Mouse (Mus musculus) erythroblast, adult 5-6 weeks (primary cell): ENCODE results near the gene Rcan2. TPM values are rescaled to one million over a fixed set of nuclear protein-coding genes. Genes with fewer than 3 reads are reported as not detected.

Experiments used
- ATAC-seq: replicated peaks from 2 replicates; pipeline ENCODE4 v1.8.0; 2016; ENCODE audit warnings: moderate number of reproducible peaks, mild to moderate bottlenecking, moderate TSS enrichment, inconsistent platforms; ENCODE audit not compliant: poor library complexity, low FRiP score, severe bottlenecking
- total RNA-seq, 2 experiments: library from RNA; stranded (forward) in 1 of 2; stranded (reverse) in 1 of 2; fragments of 150-400 nt in 1 of 2; fragments of 200-764, 138-1000 nt in 1 of 2; gene quantifications; 2 replicates each; pipeline versions ENCODE4 v1.2.3 to v1.2.4; 2015 to 2017; ENCODE audit warnings: low replicate concordance in 2 of 2

The Rcan2 gene
- total RNA-seq, 2 experiments from 2014 or later = not detected

DNA sequence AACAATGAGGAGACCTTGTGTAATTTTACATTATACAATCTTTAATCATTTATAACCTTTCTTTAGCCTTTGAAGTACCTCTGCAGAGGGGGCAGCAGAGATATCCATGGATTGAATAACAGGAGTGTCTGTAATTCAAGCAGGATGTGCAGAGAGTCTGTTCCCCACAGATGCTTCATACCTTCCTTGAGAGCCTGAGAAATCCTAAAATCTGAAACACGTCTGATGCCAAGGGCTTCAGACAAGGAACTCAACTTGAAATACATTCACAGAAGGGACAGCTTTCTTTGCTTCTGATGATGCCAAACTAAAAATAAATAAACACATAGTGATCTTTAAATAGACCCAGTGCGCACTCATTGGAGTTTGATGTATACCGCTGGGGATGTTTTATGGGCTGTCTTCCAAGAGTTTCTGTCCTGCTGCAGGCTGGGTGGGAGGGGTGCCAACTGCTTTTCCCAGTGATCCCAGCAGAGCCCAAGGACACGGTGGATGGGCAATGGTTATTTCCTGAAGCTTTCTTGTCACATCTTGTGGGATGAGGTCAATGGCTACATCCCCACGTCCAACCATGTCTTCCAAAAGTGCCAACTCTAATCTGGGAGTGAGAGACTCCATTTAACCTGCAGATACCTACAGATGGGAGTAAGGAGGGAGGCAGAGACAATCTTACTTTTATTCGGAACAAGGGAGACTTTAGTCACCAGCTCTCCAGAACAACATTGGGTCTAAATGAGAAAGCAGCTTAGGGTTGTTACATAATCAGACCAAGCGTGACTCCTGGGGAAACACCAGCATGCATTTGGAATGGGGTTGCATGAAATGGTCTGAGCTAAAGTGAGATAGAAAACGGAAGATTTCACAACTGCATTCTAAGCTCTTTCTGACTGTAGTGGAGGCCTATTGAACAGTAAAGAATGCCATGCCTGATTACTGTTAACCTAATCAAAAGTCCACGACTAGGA, 102.9 kb downstream of the Rcan2 start:
- no peak for ATAC-seq

DNA sequence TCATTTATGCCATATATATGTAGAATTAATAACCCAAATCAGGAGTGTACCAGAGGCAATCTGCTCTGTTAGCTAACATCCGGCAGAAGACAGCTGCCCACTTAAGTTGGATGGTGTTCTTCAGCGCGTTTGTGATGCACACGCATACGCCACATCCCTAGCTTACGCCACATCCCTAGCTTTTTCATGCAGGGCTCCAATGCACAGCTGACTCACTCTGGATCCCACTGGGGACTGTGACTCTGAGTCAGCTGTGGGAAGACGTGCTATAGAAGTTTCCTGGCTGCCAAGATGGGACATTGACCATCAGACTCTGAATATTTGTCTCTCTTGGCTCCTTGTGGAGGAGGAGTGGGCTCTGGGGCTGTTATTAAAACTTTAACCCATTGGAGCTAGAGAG, 103.7 kb downstream of the Rcan2 start:
- no peak for ATAC-seq

DNA sequence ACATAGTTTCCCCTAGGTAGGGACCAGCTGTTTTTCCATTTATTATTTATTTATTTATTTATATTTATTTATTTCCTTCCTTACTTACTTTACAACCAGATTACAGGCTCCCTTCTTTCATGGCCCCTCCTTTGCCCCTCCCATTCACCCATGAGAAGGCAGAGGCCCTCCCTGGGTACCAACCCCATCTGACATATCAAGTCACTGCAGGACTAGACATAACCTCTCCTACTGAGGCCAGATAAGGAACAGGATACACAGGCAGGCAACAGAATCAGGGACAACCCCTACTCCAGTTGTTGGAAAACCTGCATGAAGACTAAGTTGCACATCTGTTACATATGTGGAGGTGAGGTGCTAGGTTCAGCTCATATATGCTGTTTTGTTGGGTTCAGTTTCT, 105.6 kb downstream of the Rcan2 start:
- ATAC-seq = no peak

DNA sequence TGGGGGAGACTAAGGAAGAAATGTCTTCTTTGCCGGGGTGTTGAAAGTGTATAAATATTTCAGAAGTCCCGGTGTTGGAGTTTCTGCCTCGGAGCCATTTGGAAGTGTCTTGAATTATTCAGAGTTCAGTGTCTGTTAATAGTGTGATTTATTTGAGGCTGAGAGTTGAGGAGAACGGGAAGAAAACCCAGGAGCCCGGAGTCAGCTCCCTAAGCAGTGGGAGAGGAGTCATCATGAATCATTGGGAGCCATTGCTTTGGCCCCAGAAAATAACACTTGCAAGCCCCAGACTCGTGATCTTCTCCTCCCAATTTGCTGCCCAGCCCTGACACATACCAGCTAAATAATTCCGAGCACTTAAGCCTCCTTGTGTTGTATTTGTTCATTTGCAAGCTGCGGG, 115.0 kb downstream of the Rcan2 start:
- ATAC-seq = no peak

DNA sequence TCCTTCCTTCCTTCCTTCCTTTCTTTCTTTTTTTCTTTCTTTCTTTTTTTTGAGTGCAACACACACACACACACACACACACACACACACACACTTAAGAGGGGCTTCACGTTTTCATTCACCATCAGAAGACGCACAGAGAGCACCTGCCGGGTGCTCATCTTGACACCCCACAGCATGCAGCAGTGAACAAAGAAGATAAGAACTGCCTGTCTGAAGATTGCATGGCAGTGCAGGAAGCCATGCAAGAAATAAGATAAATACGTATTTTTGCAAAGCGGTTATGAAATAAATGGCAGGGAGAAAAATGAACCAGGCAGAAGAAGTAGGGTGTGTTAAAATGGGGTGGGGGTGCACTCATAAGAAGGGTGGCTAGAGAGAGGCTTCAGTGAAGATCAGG, 116.0 kb downstream of the Rcan2 start:
- no peak for ATAC-seq

DNA sequence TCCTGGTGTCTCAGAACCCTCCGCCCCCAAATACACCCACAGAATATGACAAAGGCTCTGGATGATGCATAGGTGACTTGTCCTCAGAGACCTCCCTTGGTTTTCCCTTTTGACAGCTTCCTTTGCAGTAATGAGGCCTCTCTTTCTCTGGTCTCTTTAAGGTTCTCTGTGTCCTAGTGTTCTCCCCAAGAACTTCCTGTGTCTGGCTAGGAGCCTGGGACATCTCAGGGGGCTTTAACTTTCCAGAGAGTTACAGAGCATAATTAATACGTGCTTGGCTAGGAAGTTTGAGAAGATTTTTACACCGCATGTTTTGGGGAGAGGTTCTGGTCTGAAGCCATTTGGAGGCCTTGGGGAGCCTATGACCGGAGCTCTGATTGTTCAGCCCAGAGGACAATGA, 128.7 kb downstream of the Rcan2 start:
- ATAC-seq = no peak

DNA sequence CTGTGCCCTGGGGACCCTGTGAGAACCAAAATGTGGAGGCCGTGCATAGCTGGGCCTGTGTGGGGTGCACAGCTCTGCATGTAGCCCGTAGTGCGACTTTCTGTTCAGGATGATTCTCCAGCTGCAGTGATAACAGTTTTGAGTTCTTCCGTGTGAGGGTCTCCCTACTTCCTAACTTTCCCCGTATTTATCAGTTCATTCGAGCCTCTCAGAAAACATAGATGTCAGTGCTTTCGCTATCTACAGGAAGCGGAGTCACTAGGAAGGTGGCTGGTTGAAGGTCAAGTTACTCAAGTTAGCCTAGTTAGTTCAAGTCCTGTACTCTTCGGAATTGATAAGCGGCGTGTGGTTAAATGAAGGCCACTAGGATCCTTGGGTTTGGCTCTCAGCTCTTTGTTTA, 130.6 kb downstream of the Rcan2 start:
- no peak for ATAC-seq

DNA sequence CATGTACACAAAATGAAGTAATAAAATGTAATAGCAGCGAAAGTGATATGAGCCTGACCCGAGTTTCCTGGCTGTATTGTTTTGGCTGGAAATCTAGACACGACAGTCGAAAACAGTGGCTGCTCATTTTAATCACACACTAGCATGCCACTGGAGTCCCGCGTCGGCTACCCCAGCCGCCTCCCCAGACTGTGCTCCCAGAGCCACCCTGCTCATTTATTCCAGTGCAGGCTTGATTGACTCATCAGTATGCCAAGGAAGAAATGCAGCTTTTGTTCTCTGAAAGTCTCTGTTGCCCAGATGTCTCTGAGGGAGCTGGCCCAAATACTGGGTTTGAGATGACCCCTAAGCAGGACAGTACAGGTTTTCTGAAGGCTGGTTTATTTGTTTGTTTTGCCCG, 132.9 kb downstream of the Rcan2 start:
- no peak for ATAC-seq

DNA sequence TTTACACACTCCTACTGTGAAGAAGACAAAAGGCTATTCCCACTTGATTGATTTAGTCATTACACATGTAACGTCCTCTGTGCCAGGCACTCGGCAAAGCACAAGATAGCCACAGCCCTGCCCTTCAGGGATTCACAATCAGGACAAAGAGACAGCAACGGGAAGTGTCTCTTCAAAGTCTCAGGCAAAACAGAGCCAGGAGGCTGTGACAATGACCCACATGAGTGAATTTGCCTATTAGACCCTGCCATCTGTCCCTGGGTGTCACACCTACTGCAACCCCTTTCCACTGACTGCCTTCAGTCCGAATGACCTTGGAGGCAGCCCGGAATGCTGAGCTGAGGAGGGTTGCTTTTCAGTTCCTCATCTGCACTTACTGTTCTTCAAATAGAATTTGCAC, 151.1 kb downstream of the Rcan2 start:
- ATAC-seq = no peak

DNA sequence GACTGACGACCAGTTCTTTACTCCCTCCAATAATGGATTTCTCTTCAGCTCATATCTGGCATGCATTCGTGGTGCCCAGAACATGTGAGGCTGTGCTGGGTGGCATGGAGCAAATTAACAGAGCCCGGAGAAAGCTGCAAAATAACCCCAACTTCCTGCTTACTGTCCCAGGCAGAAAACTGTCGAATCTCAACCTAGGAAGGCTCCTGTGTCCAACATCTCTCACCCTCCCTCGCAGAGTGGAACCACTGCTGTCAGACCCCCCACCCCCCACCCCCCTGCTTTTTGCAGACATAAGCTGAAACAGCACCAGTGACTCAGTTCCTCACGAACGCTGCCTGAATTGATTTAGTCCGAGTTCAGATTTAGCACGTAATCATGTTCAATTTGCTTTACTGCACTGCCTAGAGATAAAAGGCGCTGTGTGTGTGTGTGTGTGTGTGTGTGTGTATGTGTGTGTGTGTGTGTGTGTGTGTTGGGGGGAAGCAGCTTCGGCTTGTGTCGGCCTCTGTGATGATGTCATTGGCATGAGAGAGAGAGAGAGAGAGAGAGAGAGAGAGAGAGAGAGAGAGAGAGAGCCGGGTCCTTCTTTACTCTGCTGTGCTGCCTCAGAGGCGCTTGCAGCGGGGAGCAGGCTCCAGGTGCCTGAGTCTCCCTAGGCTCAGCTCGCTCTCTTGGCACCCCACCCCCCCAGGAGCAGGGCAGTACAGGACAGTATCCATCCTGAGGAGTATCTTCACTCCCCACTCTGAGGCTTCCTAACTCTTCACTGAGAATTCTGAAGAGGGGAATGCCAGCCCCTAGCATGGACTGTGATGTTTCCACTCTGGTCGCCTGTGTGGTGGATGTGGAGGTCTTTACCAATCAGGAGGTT, 151.7 kb downstream of the Rcan2 start:
- ATAC-seq = no peak

DNA sequence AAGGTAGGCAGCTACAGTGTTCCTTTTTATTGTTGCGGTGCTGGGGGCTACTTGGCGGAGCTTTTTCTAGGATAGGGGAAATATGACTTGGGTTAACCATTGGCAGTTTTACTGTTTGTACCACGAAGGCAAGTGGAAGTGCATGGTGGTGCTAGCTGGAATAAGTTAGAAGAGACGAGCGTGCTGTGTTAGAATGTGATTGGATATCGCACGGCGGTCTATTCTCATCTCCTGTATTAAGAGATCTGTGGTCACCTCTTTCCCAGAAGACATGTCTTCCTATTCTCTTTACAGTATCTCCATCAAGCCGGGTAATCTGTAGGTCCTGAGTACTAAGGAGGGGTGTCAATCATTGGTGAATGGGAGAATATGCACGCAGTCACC, 152.4 kb downstream of the Rcan2 start:
- ATAC-seq = no peak

DNA sequence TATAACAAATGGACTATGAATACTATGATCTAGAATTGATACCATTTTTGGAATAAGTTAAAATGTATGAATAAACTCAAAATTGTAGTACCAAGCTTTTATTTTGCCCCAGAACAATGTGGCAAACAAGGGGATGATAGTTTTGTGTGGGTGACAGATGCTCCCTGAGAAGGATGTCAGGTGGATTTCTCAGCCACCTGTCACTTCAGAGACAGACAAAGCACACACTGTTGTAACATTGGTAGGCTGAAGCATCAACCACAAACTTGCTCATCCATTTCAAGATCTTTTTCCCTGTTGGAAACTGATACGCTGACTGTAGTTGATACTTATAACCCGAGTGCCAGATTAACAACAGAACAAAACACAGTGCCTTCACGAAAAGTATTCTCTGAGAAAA, 158.6 kb downstream of the Rcan2 start:
- no peak for ATAC-seq

DNA sequence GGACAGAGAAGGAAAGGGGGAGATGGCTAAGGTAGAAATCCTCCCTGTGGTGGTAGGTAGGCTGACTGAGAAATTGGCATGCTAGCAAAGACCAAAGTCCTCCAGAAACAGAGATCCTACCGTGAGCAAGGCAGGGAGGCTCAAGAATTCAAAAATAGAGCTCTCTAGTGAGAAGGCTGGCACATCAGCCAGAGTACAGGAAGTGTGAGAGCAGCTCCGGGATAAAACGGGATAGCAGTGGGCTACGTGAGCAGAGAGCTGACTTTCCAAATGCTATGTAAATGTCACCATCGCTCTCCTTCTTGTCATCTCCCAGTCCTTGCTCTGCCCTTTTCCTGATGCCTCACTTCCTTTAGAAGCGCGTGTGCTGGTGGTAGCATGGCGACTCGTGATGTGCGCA, 168.8 kb downstream of the Rcan2 start:
- no peak for ATAC-seq

DNA sequence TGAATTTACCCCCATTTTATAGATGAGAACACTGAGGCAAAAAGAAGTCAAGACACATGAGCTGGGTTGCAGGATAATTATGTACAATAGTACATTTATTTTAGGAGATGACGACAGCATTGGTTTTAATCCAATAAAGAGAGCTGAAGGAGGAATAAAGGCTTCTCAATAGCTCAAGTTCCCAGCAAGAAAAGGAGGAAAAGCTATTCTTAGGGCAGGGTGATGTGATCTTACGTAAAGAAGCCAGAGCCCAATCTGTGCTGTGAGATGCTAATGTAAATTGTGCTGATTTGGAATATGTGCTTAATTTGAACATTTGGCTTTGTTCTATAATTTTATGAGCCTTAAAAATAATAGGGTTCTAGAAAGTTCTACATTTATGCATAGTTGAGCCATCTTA, 176.4 kb downstream of the Rcan2 start:
- ATAC-seq = no peak

DNA sequence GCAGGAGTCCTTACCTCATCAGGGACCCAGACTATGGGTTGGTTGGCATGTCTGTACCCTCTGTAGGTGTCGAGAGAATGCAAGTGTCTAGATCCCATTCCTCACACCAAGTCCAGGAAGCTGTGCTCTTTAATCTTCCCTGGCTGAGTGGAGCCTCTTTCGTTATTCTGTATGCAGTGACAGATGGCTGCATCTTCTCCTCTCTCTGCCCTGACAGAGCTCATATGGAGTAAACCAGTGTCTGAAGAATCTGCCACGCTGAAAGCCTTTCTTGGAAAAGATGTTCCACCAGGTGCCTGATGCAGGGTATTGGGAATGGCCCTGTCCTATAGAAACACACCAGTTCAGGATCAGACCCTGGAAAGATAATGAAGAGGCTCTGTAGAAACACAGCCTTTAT, 178.8 kb downstream of the Rcan2 start:
- no peak for ATAC-seq

DNA sequence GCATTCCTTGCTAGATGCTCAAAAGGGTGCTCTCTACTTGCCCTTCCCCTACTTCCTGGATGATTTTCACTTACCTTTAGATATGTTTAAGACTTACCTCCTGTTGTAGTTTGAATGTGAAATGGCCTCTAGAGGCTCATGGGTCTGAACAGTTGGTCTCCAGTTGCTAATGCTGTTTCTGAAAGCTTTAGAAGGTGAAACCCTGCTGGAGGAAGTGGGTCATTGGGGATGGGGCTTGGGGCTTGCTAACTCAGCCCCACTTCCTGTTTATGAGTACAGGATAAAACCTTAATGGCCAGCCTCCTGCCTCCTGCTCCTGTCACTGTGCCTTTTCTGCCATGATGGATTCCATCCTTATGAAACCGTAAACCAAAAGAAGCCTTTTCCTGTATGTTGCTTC, 181.4 kb downstream of the Rcan2 start:
- no peak for ATAC-seq

DNA sequence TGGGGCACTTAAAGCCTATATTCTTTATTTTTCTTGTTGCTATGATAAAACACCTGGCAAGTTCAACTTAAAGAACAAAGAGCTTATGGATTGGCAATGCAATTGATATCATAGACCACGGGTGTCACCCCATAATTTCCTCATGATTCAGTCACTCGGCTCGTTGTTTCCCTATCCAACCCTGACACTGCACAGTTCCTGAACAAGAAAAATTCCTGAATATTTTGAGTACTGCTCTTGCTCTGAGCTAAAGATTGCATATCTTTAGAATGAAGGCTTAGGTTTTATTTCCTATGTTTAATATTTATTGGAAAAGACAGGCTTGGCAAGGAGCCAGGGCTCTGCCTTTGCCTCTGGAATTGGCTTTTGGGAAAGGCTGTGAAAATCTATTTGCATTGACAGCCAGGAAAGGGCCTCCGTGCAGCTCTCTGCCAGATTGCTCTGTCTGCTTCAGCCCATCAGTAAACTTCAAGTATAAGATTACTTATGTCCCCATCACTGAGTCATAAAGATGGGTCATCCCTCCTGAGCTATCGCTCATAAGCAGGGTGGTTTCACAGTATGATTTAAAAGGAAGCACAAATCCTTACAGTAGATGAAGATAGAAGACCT, 188.3 kb downstream of the Rcan2 start:
- no peak for ATAC-seq

DNA sequence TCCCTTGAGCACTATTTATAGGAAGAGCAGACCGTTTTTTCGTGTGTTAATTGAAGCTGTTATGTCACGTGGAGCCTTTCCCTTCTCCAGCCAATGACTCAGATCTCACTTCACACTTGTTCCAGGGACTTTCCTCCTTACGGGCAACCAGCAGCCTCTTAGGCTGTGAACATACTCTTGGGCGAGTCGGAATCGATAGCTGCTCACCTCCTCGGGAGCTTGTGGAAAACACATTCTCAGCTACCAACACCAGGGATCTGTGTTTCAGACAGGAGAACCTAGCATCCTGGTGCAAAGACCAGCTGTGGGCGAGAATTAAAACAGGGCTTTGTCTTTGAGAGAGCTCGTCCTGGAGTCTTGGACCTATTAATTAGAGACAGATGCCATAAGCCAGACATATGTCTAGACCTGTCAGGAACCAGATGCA, 189.8 kb downstream of the Rcan2 start:
- ATAC-seq = no peak

DNA sequence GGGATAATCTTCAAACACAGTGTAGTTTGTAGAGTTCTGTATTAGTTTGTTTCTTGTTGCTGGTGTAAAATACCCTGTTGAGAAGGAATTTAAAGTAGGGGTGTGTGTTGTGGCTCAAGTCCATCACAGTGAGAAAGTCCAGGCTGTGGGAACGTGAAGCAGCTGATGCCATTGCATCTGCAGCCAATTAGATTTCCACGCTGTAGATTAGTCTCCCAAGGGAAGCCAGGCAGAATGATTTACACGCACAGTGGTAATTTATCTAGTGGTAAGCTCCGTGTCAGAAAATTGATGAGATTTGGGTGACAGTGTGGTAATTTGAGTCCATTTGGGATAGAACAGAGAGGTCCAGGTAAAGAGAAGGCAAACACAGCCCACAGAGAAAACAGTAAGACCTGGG, 192.9 kb downstream of the Rcan2 start:
- ATAC-seq = no peak

DNA sequence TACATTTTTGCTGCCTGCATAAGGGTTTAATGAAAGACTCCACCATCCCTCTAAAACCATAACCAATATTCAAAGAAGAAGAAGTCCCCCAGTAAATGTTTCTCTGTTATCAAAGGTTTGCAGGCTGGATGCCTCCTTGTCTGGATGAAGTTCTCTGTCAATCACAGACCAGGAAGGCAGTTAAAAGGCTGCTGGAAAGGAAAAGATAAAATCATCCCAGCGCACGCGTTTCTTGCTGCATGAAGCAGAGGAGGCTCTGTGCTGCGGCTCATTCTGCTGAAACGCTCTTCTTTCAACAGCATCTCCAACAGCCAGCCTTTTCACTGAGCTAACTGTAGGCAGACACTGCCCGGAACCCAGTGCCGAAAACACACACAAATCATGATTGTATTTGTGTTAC, 196.4 kb downstream of the Rcan2 start:
- ATAC-seq = no peak

DNA sequence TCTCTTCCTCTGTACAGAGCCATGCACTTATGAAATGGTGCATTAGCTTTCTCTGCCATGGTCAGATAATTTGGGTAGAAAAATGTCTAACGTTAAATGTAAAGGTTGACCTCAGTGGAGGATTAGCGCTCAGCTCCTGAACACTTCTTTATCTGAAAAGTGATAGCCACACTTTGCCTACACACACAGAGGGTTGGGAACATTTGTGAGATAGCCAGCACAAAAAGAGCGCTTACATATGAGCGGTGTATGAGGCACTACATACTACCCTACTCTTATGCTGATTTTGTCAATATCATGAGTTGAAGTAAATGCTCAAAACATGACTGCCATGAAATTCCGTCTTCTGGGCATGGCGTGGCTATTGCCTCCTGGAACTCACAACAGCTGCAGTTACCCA, 196.9 kb downstream of the Rcan2 start:
- no peak for ATAC-seq
